Mouse (Mus musculus) kidney, adult 2 months (tissue): Measurements from ENCODE around the gene Ppm1l. TPM values are rescaled to one million over a fixed set of nuclear protein-coding genes. Genes with fewer than 3 reads are reported as not detected.

Source experiments
- DNase-seq: peaks from one replicate; pipeline ENCODE4 v3.0.0; 2021
- H3K27ac ChIP-seq: fragments of 200-500 bp; 2 replicates; pipeline ENCODE4 v1.5.1; 2012; ENCODE audit warnings: low read depth, low read length, control low read depth, inconsistent platforms; ENCODE audit not compliant: insufficient read depth
- H3K27me3 ChIP-seq: fragments of 200-500 bp; replicated peaks from 2 replicates; pipeline ENCODE4 v1.6.1; 2012; ENCODE audit warnings: mild to moderate bottlenecking, moderate library complexity, low read length, inconsistent platforms; ENCODE audit not compliant: control insufficient read depth, insufficient read depth
- H3K36me3 ChIP-seq: fragments of 200-500 bp; 2 replicates; pipeline ENCODE4 v1.6.1; 2012; ENCODE audit warnings: mild to moderate bottlenecking, moderate library complexity, low read length, inconsistent platforms; ENCODE audit not compliant: control insufficient read depth, insufficient read depth
- H3K4me1 ChIP-seq: fragments of 200-500 bp; 2 replicates; pipeline ENCODE4 v1.6.1; 2011; ENCODE audit warnings: low read length; ENCODE audit not compliant: control insufficient read depth, insufficient read depth
- H3K4me3 ChIP-seq: fragments of 200-500 bp; 2 replicates; pipeline ENCODE4 v1.5.1; 2011; ENCODE audit warnings: mild to moderate bottlenecking, low read depth, low read length, control low read depth; ENCODE audit not compliant: insufficient read depth
- CTCF ChIP-seq: fragments of 200-500 bp; conservative IDR thresholded peaks from 2 replicates; pipeline ENCODE4 v1.5.1; 2011; ENCODE audit warnings: low read depth, mild to moderate bottlenecking, control low read depth, low read length, moderate library complexity, mixed read lengths; ENCODE audit not compliant: insufficient read depth, insufficient read length
- POLR2A ChIP-seq: fragments of 200-500 bp; IDR thresholded peaks from one replicate; pipeline ENCODE4 v1.6.1; 2011; ENCODE audit warnings: low read depth, low read length, control low read depth
- WGBS: fragments of 180-500 bp; shearing (Covaris S2); methylation state at CpG from one replicate; pipeline ENCODE4 v1.1.7; 2018; 5-methylcytosine and 5-hydroxymethylcytosine counted together
- polyA plus RNA-seq: library from polyadenylated mRNA; depleted of rRNA; stranded (reverse); fragments of >200 nt; gene quantifications from 2 replicates; pipeline ENCODE4 v1.2.3, GENCODE M21; 2012

Ppm1l gene
- polyA plus RNA-seq, 1 experiment = 4.0 TPM

- peaks cover 5% of the 10 kb centered on the region; the same call in 1 of the 2 replicates for H3K4me1 ChIP-seq
Measured at GRCm38 (mm10) chr3:69519188-69519587, 202.5 kb downstream of the Ppm1l start.

DNA sequence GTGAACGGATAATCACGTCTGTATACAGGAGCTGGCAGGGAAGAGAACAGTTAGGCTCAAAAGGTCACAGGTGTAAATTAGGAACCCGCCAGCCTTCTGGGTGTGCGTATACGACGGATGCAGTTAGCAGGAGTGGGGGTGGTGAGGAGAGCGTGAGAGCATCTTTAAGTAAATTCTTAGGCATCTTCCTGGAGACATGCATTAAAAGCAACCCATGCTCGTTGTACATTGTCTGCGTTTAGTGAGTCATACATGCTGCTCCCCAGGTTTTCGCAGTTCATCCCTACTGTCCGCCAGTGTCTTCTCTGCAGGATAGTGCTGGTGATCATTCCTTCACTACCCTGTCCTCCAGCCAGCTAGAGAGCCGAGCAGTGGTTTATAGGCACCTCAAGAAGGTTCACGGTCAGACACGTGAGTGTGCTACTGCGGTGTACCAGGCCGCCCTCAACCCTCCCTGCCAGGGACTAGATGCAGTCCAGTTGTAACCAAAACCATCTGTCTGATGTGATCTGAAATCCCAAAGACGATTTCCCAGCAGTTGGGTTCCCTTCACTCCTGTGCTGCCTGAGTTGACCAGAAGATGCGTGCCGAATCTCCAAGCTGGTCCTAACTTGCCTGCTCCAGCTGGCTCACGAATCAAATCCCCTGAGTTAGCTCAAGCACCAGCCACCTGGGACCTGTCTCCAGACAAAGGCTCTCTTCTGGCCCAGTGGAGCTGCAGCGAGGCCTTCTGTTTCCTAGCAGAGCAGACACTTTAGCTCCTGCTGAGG lies 203.3 kb downstream of the Ppm1l start:
- DNase-seq = no peak
- TF ChIP-seq POLR2A (no peak), CTCF (no peak)
- Histone ChIP-seq H3K36me3 (no peaks in the 10 kb centered on the region), H3K4me3 (no peak overlapping the region), H3K27me3 (no peaks in the 10 kb centered on the region), H3K27ac (no peak overlapping the region), H3K4me1 (peaks cover 5% of the 10 kb centered on the region; the same call in 1 of the 2 replicates)
- WGBS = 89% methylated on average over 21 of the region's 21 CpGs

More at GRCm38 (mm10) chr3:69519188-69519587, 202.5 kb downstream of the Ppm1l start:
- Histone ChIP-seq H3K36me3 (no peaks in the 10 kb centered on the region), H3K27ac (no peak overlapping the region), H3K4me3 (no peak overlapping the region), H3K27me3 (no peaks in the 10 kb centered on the region)
- TF ChIP-seq POLR2A (no peak), CTCF (no peak)
- DNase-seq = no peak
- WGBS = 75% methylated on average over 9 of the region's 9 CpGs

- no peaks in the 10 kb centered on the region for H3K4me1 ChIP-seq
- TF ChIP-seq POLR2A (no peak), CTCF (no peak)
- H3K36me3 ChIP-seq = no peaks in the 10 kb centered on the region
- no peak overlapping the region for H3K4me3 ChIP-seq
- H3K27me3 ChIP-seq = no peaks in the 10 kb centered on the region
- no peak overlapping the region for H3K27ac ChIP-seq
- WGBS = 97% methylated on average over 3 of the region's 3 CpGs
- no peak for DNase-seq
Measured at GRCm38 (mm10) chr3:69522270-69522669, 205.6 kb downstream of the Ppm1l start.

GRCm38 (mm10) chr3:69524356-69525071 lies 207.9 kb downstream of the Ppm1l start:
- H3K4me1 ChIP-seq = no peaks in the 10 kb centered on the region
- H3K27ac ChIP-seq = no peak overlapping the region
- TF ChIP-seq POLR2A (no peak), CTCF (no peak)
- WGBS = 75% methylated on average over 8 of the region's 8 CpGs
- H3K27me3 ChIP-seq = no peaks in the 10 kb centered on the region
- DNase-seq = no peak
- H3K36me3 ChIP-seq = no peaks in the 10 kb centered on the region
- no peak overlapping the region for H3K4me3 ChIP-seq

DNA sequence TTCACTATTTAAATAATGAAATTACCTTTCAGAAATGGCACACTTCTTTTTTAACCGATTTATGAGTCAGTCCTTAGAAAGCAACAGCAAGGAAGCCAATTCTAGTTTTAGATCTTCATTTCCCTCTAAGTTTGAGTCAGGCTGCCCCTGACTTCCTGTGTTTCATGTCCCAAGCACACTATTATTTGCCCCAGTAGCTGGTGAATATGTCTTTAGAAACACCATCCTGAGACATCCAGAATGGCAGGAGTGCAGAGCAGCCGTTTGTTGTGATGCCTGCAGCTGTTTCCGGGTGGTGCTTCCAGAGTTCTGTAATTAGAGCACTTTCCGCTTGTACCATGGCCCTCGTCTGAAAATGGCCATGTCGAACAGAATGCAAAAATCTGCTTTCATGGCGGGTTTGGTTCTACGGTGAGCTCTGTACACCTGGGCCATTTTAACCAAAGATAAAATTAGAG lies 208.4 kb downstream of the Ppm1l start:
- TF ChIP-seq POLR2A (no peak), CTCF (no peak)
- DNase-seq = no peak
- H3K27me3 ChIP-seq = no peaks in the 10 kb centered on the region
- H3K36me3 ChIP-seq = no peaks in the 10 kb centered on the region
- no peak overlapping the region for H3K27ac ChIP-seq
- 52% methylated on average over 8 of the region's 8 CpGs for whole genome bisulfite sequencing
- no peak overlapping the region for H3K4me3 ChIP-seq
- H3K4me1 ChIP-seq = no peaks in the 10 kb centered on the region

- H3K36me3 ChIP-seq = no peaks in the 10 kb centered on the region
- no peak for DNase-seq
- no peak overlapping the region for H3K4me3 ChIP-seq
- no peaks in the 10 kb centered on the region for H3K4me1 ChIP-seq
- TF ChIP-seq POLR2A (no peak), CTCF (no peak)
- no peaks in the 10 kb centered on the region for H3K27me3 ChIP-seq
- WGBS = 97% methylated on average over 1 of the region's 1 CpGs
- no peak overlapping the region for H3K27ac ChIP-seq
Measured at GRCm38 (mm10) chr3:69527384-69527783, 210.7 kb downstream of the Ppm1l start.

- Histone ChIP-seq H3K36me3 (no peaks in the 10 kb centered on the region), H3K4me3 (no peak overlapping the region), H3K4me1 (no peaks in the 10 kb centered on the region), H3K27ac (no peak overlapping the region), H3K27me3 (no peaks in the 10 kb centered on the region)
- WGBS = 69% methylated on average over 7 of the region's 7 CpGs
- no peak for DNase-seq
- no peak for TF ChIP-seq POLR2A
- no peak for TF ChIP-seq CTCF
Measured at GRCm38 (mm10) chr3:69529576-69529975, 212.9 kb downstream of the Ppm1l start.
